Mouse (Mus musculus) erythroblast, embryonic 14.5 days (primary cell): ENCODE measurements at regions not wholly inside any gene's neighbourhood (a gene's known extent, or its start where the extent isn't known, plus 50 kb on each side); places are given as distances from the start of the nearest gene placed in this dataset.

Experiments
- GATA1 ChIP-seq: IDR thresholded peaks from 2 replicates; pipeline ENCODE4 v1.6.1; 2012; ENCODE audit warnings: low read length, inconsistent platforms, mixed read lengths
- TAL1 ChIP-seq: IDR thresholded peaks from 3 replicates; pipeline ENCODE4 v1.6.1; 2012; ENCODE audit warnings: low read length, inconsistent platforms, mixed read lengths

DNA sequence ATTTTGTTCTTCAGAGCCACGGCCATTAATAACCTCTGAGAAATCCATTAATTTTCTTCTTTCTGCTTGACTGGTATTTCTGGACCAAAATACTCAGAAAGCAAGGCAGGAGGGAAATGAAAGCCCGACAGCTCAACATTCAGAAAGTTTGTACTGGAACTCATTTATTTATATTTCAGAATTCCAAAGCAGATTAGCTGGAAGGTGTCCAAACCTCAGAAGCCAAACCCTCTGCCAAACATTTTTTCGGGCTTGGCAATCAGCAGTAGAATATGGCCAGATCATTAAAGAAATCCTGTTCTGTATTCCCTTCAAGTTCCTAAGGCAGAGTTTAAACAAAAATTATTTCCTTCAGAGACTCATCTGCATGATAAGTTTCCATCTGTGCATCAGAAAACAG lies 450.4 kb upstream of the Tbl1xr1 start:
- TF ChIP-seq TAL1: no peak
- TF ChIP-seq GATA1: no peak
